Mouse (Mus musculus): ENCODE measurements around the gene Cfap44.

The Cfap44 gene

DNA sequence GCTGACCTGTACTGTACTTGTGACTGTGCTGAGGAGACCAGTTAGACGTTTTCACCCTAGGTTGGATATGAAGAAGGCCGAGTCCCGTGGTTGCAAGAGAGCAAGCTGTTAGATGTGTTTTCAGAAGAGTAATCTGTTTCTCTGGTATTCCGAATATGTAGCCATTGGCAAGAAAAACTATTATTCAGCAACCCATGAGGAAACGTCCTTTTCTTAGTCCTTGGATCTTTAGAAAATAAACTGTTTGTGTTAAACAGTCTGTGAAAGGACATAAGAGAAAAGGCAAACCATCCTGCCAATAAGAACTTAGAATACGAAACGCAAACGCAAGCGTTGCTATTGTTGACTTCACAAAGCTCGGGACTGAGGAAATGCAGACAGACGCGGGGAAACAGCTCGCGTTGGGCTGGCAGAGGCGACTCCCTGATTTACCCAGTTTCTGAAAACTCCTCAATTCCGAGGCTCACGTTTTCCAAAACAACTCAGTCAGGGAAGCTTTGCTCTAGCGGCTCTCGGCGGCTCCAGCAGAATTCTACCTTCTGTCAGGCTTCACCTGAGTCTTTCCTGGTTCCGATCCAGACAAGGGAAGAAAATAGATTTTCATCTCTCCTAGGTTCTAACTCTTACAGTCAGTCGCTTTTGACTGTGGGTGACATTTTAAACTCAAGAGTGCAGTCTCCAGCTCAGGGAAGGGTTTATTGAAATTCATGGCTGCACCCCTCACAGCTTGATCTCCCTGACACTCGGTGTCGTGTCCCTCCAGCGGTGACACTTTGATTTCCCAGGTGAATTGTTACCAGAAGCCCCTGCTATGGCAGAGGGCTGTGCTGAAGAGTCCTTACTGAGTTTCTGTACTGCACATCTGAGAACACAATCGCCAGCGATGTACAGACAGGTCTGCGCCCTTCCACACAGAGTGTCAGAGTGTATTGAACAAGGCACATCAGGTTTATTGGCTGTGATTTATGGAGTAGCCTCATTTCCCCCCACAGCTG is 87.3 kb downstream of the Cfap44 start:
- TF ChIP-seq POU5F1 (IDR thresholded peaks at IDR 0.05; ENCODE audit: borderline replicate concordance, low read length) (no peak), CTCF (conservative IDR thresholded peaks at IDR 0.05; ENCODE audit: low read length) (no peak), NANOG (IDR thresholded peaks at IDR 0.05; ENCODE audit: borderline replicate concordance, low read length) (no peak)
- H3K4me3 ChIP-seq (replicated peaks; ENCODE audit: low read length): no peak overlapping the region

DNA sequence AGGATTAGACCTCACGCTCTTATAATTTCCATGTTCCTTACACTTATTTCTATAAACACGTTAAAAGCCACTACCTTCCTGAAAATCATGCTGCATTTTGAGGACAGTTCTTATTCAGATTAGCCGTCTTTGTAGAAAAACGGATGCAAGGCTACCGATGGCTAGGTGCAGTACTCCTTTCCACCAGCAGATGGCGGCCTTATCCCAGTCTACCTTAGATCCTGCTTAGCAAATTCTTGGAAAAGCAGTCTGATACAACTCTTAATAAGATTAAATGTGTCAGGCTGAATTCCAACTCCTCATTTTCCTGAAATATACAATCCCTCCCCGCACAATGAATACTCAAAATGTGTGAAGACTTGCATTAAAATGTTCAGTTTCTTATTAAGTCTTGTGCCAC is 89.5 kb downstream of the Cfap44 start:
- TF ChIP-seq CTCF (conservative IDR thresholded peaks at IDR 0.05; ENCODE audit: low read length): peak; percentile 100
- TF ChIP-seq POU5F1 (IDR thresholded peaks at IDR 0.05; ENCODE audit: borderline replicate concordance, low read length): no peak
- no peak overlapping the region for H3K4me3 ChIP-seq (replicated peaks; ENCODE audit: low read length)
- H3K9me3 ChIP-seq (ENCODE audit: low read length): no peaks in the 10 kb centered on the region
- H3K27me3 ChIP-seq (ENCODE audit: insufficient read depth, low read length): peaks cover 27% of the 10 kb centered on the region
- no peaks in the 10 kb centered on the region for H3K36me3 ChIP-seq (ENCODE audit: insufficient read depth, low read length)
- peaks cover 34% of the 10 kb centered on the region for H3K4me1 ChIP-seq (replicated peaks; ENCODE audit: low read depth, low read length)

More for the DNA sequence above, 87.3 kb downstream of the Cfap44 start:
- Histone ChIP-seq H3K36me3 (ENCODE audit: insufficient read depth, low read length) (no peaks in the 10 kb centered on the region), H3K27me3 (ENCODE audit: insufficient read depth, low read length) (peaks cover 28% of the 10 kb centered on the region), H3K4me1 (replicated peaks; ENCODE audit: low read depth, low read length) (peaks cover 25% of the 10 kb centered on the region), H3K9me3 (ENCODE audit: low read length) (peaks cover 7% of the 10 kb centered on the region; the same call in 1 of the 2 replicates)

DNA sequence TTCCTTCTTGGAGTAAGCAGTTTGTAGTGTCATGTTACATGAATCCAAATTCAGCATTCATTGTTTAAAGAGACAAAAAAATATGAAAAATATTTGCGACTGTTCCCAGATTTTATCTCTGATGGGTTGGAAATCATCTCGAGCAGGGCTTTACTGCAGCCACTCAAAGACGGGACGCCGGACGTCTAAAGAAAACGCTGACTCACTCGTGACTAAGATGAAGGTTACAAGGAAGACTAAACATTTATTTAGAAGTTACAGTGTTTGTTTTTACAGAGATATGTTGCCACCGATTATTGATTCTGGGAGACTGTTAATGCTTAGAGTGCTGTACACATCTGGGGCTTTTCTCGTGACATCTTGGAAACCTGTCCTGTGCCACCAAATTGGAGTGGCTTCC is 90.2 kb downstream of the Cfap44 start:
- no peaks in the 10 kb centered on the region for H3K36me3 ChIP-seq (ENCODE audit: insufficient read depth, low read length)
- TF ChIP-seq NANOG (IDR thresholded peaks at IDR 0.05; ENCODE audit: borderline replicate concordance, low read length) (no peak), CTCF (conservative IDR thresholded peaks at IDR 0.05; ENCODE audit: low read length) (no peak), POU5F1 (IDR thresholded peaks at IDR 0.05; ENCODE audit: borderline replicate concordance, low read length) (no peak)
- H3K4me1 ChIP-seq (replicated peaks; ENCODE audit: low read depth, low read length): peaks cover 34% of the 10 kb centered on the region
- H3K9me3 ChIP-seq (ENCODE audit: low read length): no peaks in the 10 kb centered on the region
- H3K4me3 ChIP-seq (replicated peaks; ENCODE audit: low read length): no peak overlapping the region
- H3K27me3 ChIP-seq (ENCODE audit: insufficient read depth, low read length): peaks cover 28% of the 10 kb centered on the region

- no peak overlapping the region for H3K4me3 ChIP-seq (replicated peaks; ENCODE audit: low read length)
- no peaks in the 10 kb centered on the region for H3K36me3 ChIP-seq (ENCODE audit: insufficient read depth, low read length)
- TF ChIP-seq NANOG (IDR thresholded peaks at IDR 0.05; ENCODE audit: borderline replicate concordance, low read length) (no peak), CTCF (conservative IDR thresholded peaks at IDR 0.05; ENCODE audit: low read length) (no peak), POU5F1 (IDR thresholded peaks at IDR 0.05; ENCODE audit: borderline replicate concordance, low read length) (no peak)
- peaks cover 28% of the 10 kb centered on the region for H3K27me3 ChIP-seq (ENCODE audit: insufficient read depth, low read length)
- no peaks in the 10 kb centered on the region for H3K9me3 ChIP-seq (ENCODE audit: low read length)
- H3K4me1 ChIP-seq (replicated peaks; ENCODE audit: low read depth, low read length): peaks cover 34% of the 10 kb centered on the region
Observed at GRCm38 (mm10) chr16:44485691-44486090, 91.1 kb downstream of the Cfap44 start.

DNA sequence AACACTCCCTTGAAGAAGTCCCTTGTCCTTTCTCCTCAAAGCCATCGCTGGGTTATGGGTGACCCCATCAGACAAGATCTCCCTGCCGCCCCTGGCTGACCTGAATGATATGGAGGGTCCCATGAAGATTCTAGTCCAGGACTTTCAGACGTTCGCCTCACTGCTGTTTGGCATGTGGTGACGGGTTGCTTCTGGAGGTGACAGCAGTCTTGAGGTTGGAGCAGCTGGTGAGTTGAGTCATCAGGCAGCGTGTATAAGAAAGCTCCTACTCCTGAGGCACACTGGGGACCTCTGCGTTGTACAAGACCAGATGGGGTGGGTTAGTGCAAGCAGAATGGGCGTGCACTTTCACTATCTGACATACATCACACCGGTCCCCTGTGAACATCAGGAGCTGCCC is 92.0 kb downstream of the Cfap44 start:
- Histone ChIP-seq H3K27me3 (ENCODE audit: insufficient read depth, low read length) (peaks cover 21% of the 10 kb centered on the region), H3K9me3 (ENCODE audit: low read length) (no peaks in the 10 kb centered on the region), H3K4me3 (replicated peaks; ENCODE audit: low read length) (no peak overlapping the region), H3K4me1 (replicated peaks; ENCODE audit: low read depth, low read length) (peaks cover 26% of the 10 kb centered on the region), H3K36me3 (ENCODE audit: insufficient read depth, low read length) (no peaks in the 10 kb centered on the region)
- no peak for TF ChIP-seq CTCF (conservative IDR thresholded peaks at IDR 0.05; ENCODE audit: low read length)
- TF ChIP-seq POU5F1 (IDR thresholded peaks at IDR 0.05; ENCODE audit: borderline replicate concordance, low read length): no peak
- TF ChIP-seq NANOG (IDR thresholded peaks at IDR 0.05; ENCODE audit: borderline replicate concordance, low read length): no peak

DNA sequence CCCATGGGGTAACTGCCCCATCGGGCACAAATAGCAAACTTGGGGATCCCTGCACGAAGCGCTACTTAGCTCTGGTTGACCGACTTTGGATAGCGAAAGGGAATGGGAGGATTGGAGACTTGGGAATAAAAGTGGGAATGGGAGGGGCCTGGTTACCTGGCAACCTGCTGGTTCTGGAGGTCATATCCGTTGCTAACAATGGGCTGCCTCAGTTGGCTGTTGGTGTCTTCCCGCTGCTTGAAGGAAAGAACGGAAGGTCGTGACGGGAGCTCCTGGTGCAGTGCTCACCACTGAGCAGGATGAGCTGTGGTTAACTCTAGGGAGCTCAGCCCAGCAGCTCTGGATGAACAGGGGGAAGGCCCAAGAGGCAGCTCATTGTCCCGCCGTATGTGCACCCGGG is 92.6 kb downstream of the Cfap44 start:
- H3K27me3 ChIP-seq (ENCODE audit: insufficient read depth, low read length): peaks cover 16% of the 10 kb centered on the region
- no peak for TF ChIP-seq POU5F1 (IDR thresholded peaks at IDR 0.05; ENCODE audit: borderline replicate concordance, low read length)
- TF ChIP-seq CTCF (conservative IDR thresholded peaks at IDR 0.05; ENCODE audit: low read length): no peak
- TF ChIP-seq NANOG (IDR thresholded peaks at IDR 0.05; ENCODE audit: borderline replicate concordance, low read length): no peak
- no peaks in the 10 kb centered on the region for H3K36me3 ChIP-seq (ENCODE audit: insufficient read depth, low read length)
- H3K9me3 ChIP-seq (ENCODE audit: low read length): no peaks in the 10 kb centered on the region
- peaks cover 21% of the 10 kb centered on the region for H3K4me1 ChIP-seq (replicated peaks; ENCODE audit: low read depth, low read length)
- H3K4me3 ChIP-seq (replicated peaks; ENCODE audit: low read length): peak overlapping the region; percentile 60

GRCm38 (mm10) chr16:44491051-44491450 is 96.5 kb downstream of the Cfap44 start:
- H3K4me3 ChIP-seq (replicated peaks; ENCODE audit: low read length): no peak overlapping the region
- no peaks in the 10 kb centered on the region for H3K36me3 ChIP-seq (ENCODE audit: insufficient read depth, low read length)
- H3K27me3 ChIP-seq (ENCODE audit: insufficient read depth, low read length): 0 out of 2 replicates have a peak, but pooled peaks cover 9% of the 10 kb centered on the region
- H3K4me1 ChIP-seq (replicated peaks; ENCODE audit: low read depth, low read length): peaks cover 16% of the 10 kb centered on the region
- H3K9me3 ChIP-seq (ENCODE audit: low read length): no peaks in the 10 kb centered on the region
- TF ChIP-seq POU5F1 (IDR thresholded peaks at IDR 0.05; ENCODE audit: borderline replicate concordance, low read length) (no peak), NANOG (IDR thresholded peaks at IDR 0.05; ENCODE audit: borderline replicate concordance, low read length) (no peak), CTCF (conservative IDR thresholded peaks at IDR 0.05; ENCODE audit: low read length) (no peak)

DNA sequence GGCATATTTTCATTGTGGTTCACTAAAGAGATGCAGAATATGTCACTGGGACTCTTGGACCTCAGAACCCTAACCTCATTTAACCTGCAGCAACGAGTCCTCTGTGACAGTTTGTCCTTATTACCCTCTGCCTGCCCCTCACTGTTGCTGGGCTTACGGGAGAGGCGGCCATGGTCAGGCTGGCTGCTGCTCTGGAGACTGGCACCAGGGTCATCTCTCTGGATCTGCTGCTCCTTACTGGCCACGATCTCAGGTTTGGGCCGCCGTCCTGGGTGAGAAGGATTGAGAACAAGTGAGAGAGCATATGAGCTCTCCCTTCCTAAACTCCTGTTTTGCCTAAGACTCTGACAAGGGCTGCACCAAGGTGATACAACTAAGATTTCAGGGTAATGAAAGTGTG is 97.6 kb downstream of the Cfap44 start:
- H3K4me1 ChIP-seq (replicated peaks; ENCODE audit: low read depth, low read length): peaks cover 6% of the 10 kb centered on the region
- no peaks in the 10 kb centered on the region for H3K36me3 ChIP-seq (ENCODE audit: insufficient read depth, low read length)
- no peak overlapping the region for H3K4me3 ChIP-seq (replicated peaks; ENCODE audit: low read length)
- H3K27me3 ChIP-seq (ENCODE audit: insufficient read depth, low read length): 0 out of 2 replicates have a peak, but pooled peaks cover 4% of the 10 kb centered on the region
- no peaks in the 10 kb centered on the region for H3K9me3 ChIP-seq (ENCODE audit: low read length)
- TF ChIP-seq NANOG (IDR thresholded peaks at IDR 0.05; ENCODE audit: borderline replicate concordance, low read length): no peak
- TF ChIP-seq POU5F1 (IDR thresholded peaks at IDR 0.05; ENCODE audit: borderline replicate concordance, low read length): no peak
- TF ChIP-seq CTCF (conservative IDR thresholded peaks at IDR 0.05; ENCODE audit: low read length): no peak
